ENCODE assay signal across 14 mouse cellular contexts in genomic region chr7:136393454-136393853, GRCm38 (mm10).
"Had no signal": no experiment of that assay in that cellular context is flagged by ENCODE, and none has a peak within 500 bp of the region (broad histone marks: within the 10 kb centered on the region; RNA-seq: fewer than 3 reads in every experiment).

No protein-coding gene starts in this region.

- H3K9ac ChIP-seq: kidney, embryonic 15.5 days; limb, embryonic 13.5 days; liver, embryonic 15.5 days; neural tube, embryonic 13.5 days had no signal

- H3K9me3 ChIP-seq: kidney, embryonic 15.5 days; limb, embryonic 13.5 days; liver, embryonic 15.5 days; neural tube, embryonic 13.5 days had no signal

- H3K4me2 ChIP-seq: kidney, embryonic 15.5 days; limb, embryonic 13.5 days; liver, embryonic 15.5 days; neural tube, embryonic 13.5 days had no signal

- H3K27me3 ChIP-seq: kidney, embryonic 15.5 days; liver, embryonic 15.5 days; neural tube, embryonic 13.5 days had no signal

- H3K27ac ChIP-seq: kidney, embryonic 15.5 days; limb, embryonic 13.5 days; liver, embryonic 15.5 days; neural tube, embryonic 13.5 days; stomach, postnatal 0 days had no signal

- H3K36me3 ChIP-seq: kidney, embryonic 15.5 days; limb, embryonic 13.5 days; liver, embryonic 15.5 days; neural tube, embryonic 13.5 days had no signal

- H3K4me3 ChIP-seq: kidney, embryonic 15.5 days; limb, embryonic 13.5 days; liver, embryonic 15.5 days; neural tube, embryonic 13.5 days had no signal

- H3K4me1 ChIP-seq: liver, embryonic 15.5 days had no signal

- ATAC-seq: intestine, embryonic 16.5 days; lung, postnatal 0 days had no signal

- DNase-seq: kidney, adult 2 months; kidney, postnatal 14 days; left cerebral cortex, postnatal 4 days; lung, adult 2 months; lung, postnatal 36 days; right cerebral cortex, postnatal 25 days; thymus, postnatal 4 days had no signal
